Mouse (Mus musculus) spleen, embryonic (tissue): ENCODE data around the gene Gm11757.
"Not testable (repeated sequence)": the region's sequence is repeated elsewhere in the genome, so short reads cannot be mapped to it uniquely, and the experiment has no call there.

Experiments
- CTCF ChIA-PET: fragments of 350-600 bp; sonication (Branson Sonifier 250); formaldehyde crosslinking; loops from one replicate; lab custom pipeline; 2022; lab: Charles Lee

Gm11757 gene

DNA sequence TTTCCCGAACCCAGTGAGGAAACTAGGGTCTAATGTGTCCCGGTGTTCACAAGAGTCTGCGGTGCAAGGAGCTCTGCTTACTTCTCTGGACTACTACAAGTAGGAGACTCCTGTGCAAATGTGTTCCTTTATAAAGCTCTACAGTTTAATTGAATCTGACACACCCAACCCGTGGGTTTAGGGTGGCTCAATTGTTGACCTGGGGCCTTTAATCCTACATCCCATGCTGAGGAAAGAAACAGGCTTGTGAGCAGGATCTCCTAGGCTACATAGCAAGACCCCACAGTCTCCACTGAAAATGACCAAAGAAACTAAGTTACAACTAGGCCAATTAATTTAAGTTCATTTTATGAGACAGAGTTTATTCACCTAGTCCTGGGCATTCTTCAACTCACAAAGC is at the start of gene Gm11757:
Gene Gm11757, minus strand, starts transcription at position 101 of the 400 bp plus-strand sequence.
- CTCF ChIA-PET = not testable (repeated sequence)

DNA sequence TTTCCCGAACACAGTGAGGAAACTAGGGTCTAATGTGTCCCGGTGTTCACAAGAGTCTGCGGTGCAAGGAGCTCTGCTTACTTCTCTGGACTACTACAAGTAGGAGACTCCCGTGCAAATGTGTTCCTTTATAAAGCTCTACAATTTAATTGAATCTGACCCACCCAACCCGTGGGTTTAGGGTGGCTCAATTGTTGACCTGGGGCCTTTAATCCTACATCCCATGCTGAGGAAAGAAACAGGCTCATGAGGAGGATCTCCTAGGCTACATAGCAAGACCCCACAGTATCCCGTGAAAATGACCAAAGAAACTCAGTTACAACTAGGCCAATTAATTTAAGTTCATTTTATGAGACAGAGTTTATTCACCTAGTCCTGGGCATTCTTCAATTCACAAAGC is 29.7 kb upstream of the Gm11757 start, which contains the start of gene Gm11756:
Gene Gm11756, minus strand, starts transcription at position 101 of the 400 bp plus-strand sequence.
- CTCF ChIA-PET = not testable (repeated sequence)

DNA sequence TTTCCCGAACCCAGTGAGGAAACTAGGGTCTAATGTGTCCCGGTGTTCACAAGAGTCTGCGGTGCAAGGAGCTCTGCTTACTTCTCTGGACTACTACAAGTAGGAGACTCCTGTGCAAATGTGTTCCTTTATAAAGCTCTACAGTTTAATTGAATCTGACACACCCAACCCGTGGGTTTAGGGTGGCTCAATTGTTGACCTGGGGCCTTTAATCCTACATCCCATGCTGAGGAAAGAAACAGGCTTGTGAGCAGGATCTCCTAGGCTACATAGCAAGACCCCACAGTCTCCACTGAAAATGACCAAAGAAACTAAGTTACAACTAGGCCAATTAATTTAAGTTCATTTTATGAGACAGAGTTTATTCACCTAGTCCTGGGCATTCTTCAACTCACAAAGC is 14.9 kb upstream of the Gm11757 start, which contains the start of gene Gm13871:
Gene Gm13871, minus strand, starts transcription at position 101 of the 400 bp plus-strand sequence.
- CTCF ChIA-PET = not testable (repeated sequence)

DNA sequence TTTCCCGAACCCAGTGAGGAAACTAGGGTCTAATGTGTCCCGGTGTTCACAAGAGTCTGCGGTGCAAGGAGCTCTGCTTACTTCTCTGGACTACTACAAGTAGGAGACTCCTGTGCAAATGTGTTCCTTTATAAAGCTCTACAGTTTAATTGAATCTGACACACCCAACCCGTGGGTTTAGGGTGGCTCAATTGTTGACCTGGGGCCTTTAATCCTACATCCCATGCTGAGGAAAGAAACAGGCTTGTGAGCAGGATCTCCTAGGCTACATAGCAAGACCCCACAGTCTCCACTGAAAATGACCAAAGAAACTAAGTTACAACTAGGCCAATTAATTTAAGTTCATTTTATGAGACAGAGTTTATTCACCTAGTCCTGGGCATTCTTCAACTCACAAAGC is 14.7 kb downstream of the Gm11757 start, which contains the start of gene Gm11758:
Gene Gm11758, minus strand, starts transcription at position 101 of the 400 bp plus-strand sequence.
- CTCF ChIA-PET = not testable (repeated sequence)
